Mouse (Mus musculus): Measurements from ENCODE around the gene Olfr1129. TPM values are rescaled to one million over a fixed set of nuclear protein-coding genes. Genes with fewer than 3 reads are reported as not detected.

Olfr1129 gene
- polyA plus RNA-seq (2015; fragmentation: Nextera tagmentation; extraction: Ambion mirVana), result not detected in 2 replicates

GRCm38 (mm10) chr2:87573602-87574001 lies at the start of gene Olfr1129:
Olfr1129 (plus strand) TSS chr2:87573902.

GRCm38 (mm10) chr2:87531496-87531895 lies 42.2 kb upstream of the Olfr1129 start, which contains the start of gene Olfr153:
Olfr153 (plus strand) TSS chr2:87531796.

GRCm38 (mm10) chr2:87545442-87545841 lies 28.3 kb upstream of the Olfr1129 start, which contains the start of gene Olfr1128:
Olfr1128 (minus strand) TSS chr2:87545542.

GRCm38 (mm10) chr2:87605912-87606311 lies 32.2 kb downstream of the Olfr1129 start, which contains the start of gene Olfr1130:
Olfr1130 (plus strand) TSS chr2:87606212.

GRCm38 (mm10) chr2:87626804-87627203 lies 53.1 kb downstream of the Olfr1129 start, which contains the start of gene Olfr1131:
Olfr1131 (plus strand) TSS chr2:87627104.

Other genes starting within 250 kb of the Olfr1129 start
- not detected in 2 replicates for gene Olfr1120, start 219.1 kb upstream of the Olfr1129 start, polyA plus RNA-seq (2015; fragmentation: Nextera tagmentation; extraction: Ambion mirVana)
- gene Olfr1121, start 204.0 kb upstream of the Olfr1129 start, polyA plus RNA-seq (2015; fragmentation: Nextera tagmentation; extraction: Ambion mirVana), result not detected in 2 replicates
- not detected in 2 replicates for gene Olfr1122, start 188.1 kb upstream of the Olfr1129 start, polyA plus RNA-seq (2015; fragmentation: Nextera tagmentation; extraction: Ambion mirVana)
- not detected in 2 replicates for gene Olfr1123, start 157.3 kb upstream of the Olfr1129 start, polyA plus RNA-seq (2015; fragmentation: Nextera tagmentation; extraction: Ambion mirVana)
- gene Olfr1124, start 143.6 kb upstream of the Olfr1129 start, polyA plus RNA-seq (2015; fragmentation: Nextera tagmentation; extraction: Ambion mirVana), result 0.05 TPM in 1 of 2 replicates, not detected in the other
- gene Olfr1126, start 119.9 kb upstream of the Olfr1129 start, polyA plus RNA-seq (2015; fragmentation: Nextera tagmentation; extraction: Ambion mirVana), result not detected in 2 replicates
- not detected in 2 replicates for gene Pramel7, start 76.8 kb upstream of the Olfr1129 start, polyA plus RNA-seq (2015; fragmentation: Nextera tagmentation; extraction: Ambion mirVana)
- not detected in 2 replicates for gene Pramel6, start 67.3 kb upstream of the Olfr1129 start, polyA plus RNA-seq (2015; fragmentation: Nextera tagmentation; extraction: Ambion mirVana)
- gene Olfr153, start 42.1 kb upstream of the Olfr1129 start, polyA plus RNA-seq (2015; fragmentation: Nextera tagmentation; extraction: Ambion mirVana), result not detected in 2 replicates
- gene Olfr1128, start 28.4 kb upstream of the Olfr1129 start, polyA plus RNA-seq (2015; fragmentation: Nextera tagmentation; extraction: Ambion mirVana), result not detected in 2 replicates
- gene Olfr1130, start 32.3 kb downstream of the Olfr1129 start, polyA plus RNA-seq (2015; fragmentation: Nextera tagmentation; extraction: Ambion mirVana), result not detected in 2 replicates
- not detected in 2 replicates for gene Olfr1131, start 53.2 kb downstream of the Olfr1129 start, polyA plus RNA-seq (2015; fragmentation: Nextera tagmentation; extraction: Ambion mirVana)
- not detected in 2 replicates for gene Olfr1132, start 63.6 kb downstream of the Olfr1129 start, polyA plus RNA-seq (2015; fragmentation: Nextera tagmentation; extraction: Ambion mirVana)
- not detected in 2 replicates for gene Olfr1133, start 73.5 kb downstream of the Olfr1129 start, polyA plus RNA-seq (2015; fragmentation: Nextera tagmentation; extraction: Ambion mirVana)
- gene Olfr1134, start 84.6 kb downstream of the Olfr1129 start, polyA plus RNA-seq (2015; fragmentation: Nextera tagmentation; extraction: Ambion mirVana), result not detected in 2 replicates
- not detected in 2 replicates for gene Olfr1135, start 99.8 kb downstream of the Olfr1129 start, polyA plus RNA-seq (2015; fragmentation: Nextera tagmentation; extraction: Ambion mirVana)
- not detected in 2 replicates for gene Olfr1136, start 120.0 kb downstream of the Olfr1129 start, polyA plus RNA-seq (2015; fragmentation: Nextera tagmentation; extraction: Ambion mirVana)
- not detected in 2 replicates for gene Olfr1137, start 139.3 kb downstream of the Olfr1129 start, polyA plus RNA-seq (2015; fragmentation: Nextera tagmentation; extraction: Ambion mirVana)
- not detected in 2 replicates for gene Olfr1138, start 166.1 kb downstream of the Olfr1129 start, polyA plus RNA-seq (2015; fragmentation: Nextera tagmentation; extraction: Ambion mirVana)
- not detected in 2 replicates for gene Olfr1140, start 169.8 kb downstream of the Olfr1129 start, polyA plus RNA-seq (2015; fragmentation: Nextera tagmentation; extraction: Ambion mirVana)
- gene Olfr1141, start 180.1 kb downstream of the Olfr1129 start, polyA plus RNA-seq (2015; fragmentation: Nextera tagmentation; extraction: Ambion mirVana), result not detected in 2 replicates
- not detected in 2 replicates for gene Olfr152, start 205.6 kb downstream of the Olfr1129 start, polyA plus RNA-seq (2015; fragmentation: Nextera tagmentation; extraction: Ambion mirVana)
- gene Olfr1143, start 226.7 kb downstream of the Olfr1129 start, polyA plus RNA-seq (2015; fragmentation: Nextera tagmentation; extraction: Ambion mirVana), result not detected in 2 replicates
- gene Olfr1145, start 235.9 kb downstream of the Olfr1129 start, polyA plus RNA-seq (2015; fragmentation: Nextera tagmentation; extraction: Ambion mirVana), result not detected in 2 replicates

Measured in spleen, postnatal 0 days (tissue).